Mouse (Mus musculus): Measurements from ENCODE around the gene Efcab6.

DNA sequence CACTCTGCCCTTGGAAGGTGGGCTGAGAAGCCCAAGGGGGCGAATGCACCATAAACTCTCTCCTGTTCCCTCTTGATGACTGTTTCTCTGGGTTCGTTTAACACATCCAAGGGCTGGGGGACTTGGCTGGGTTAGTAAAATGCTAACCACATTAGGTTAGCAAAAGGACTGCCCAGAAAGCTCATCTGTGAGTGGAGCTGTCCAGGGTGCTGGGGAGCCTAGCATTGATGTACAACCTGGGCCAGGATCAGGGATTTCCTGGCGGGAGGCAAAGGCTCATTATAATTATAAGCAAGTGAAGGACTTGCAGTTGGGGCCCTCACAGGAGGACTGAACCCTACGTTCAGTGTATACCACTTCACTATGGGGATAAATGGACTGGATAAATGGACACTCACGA lies 185.3 kb downstream of the Efcab6 start:
- no peak for TF ChIP-seq CTCF (IDR thresholded peaks at IDR 0.05; ENCODE audit: control insufficient read depth, insufficient read depth, insufficient replicate concordance, low read depth, low read length)
- no peak for TF ChIP-seq POLR2A (IDR thresholded peaks at IDR 0.05; ENCODE audit: control insufficient read depth, low read depth, low read length)
